Mouse (Mus musculus) layer of hippocampus, postnatal 14 days (tissue): ENCODE results near the gene Tubgcp6. TPM values are rescaled to one million over a fixed set of nuclear protein-coding genes. Genes with fewer than 3 reads are reported as not detected.

Source experiments
- DNase-seq, 2 experiments: peaks; one replicate each; pipeline ENCODE4 v3.0.0; 2021 to 2022; ENCODE audit warnings: low spot score in 2 of 2, mixed read lengths in 1 of 2
- microRNA-seq, 2 experiments: library from miRNA; unstranded; fragments of <30 nt; microRNA quantifications; one replicate each; pipeline ENCODE4 v1.2.0; 2021
- total RNA-seq, 2 experiments: library from RNA; stranded (reverse); gene quantifications; 2 replicates each; pipeline ENCODE4 v1.2.3; 2021

Gene Tubgcp6
- total RNA-seq, 2 experiments from 2014 or later = 28.1 to 28.9 TPM

DNA sequence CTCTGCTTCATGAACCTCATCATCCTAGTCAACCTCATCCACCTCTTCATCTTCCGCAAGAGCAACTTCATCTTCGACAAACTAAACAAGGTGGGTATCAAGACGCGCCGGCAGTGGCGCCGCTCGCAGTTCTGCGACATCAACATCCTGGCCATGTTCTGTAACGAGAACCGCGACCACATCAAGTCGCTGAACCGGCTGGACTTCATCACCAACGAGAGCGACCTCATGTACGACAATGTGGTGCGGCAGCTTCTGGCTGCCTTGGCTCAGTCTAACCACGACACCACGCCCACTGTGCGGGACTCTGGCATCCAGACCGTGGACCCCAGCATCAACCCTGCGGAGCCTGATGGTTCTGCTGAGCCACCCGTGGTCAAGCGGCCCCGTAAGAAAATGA lies 54.7 kb downstream of the Tubgcp6 start:
- no peak for DNase-seq

DNA sequence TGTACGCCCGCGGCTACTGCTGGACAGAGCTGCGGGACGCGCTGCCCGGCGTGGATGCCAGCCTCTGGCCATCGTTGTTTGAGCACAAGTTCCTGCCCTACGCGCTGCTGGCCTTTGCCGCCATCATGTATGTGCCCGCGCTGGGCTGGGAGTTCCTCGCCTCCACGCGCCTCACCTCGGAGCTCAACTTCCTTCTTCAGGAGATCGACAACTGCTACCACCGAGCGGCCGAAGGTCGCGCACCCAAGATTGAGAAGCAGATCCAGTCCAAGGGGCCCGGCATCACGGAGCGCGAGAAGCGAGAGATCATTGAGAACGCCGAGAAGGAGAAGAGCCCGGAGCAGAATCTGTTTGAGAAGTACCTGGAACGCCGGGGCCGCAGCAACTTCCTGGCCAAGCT lies 55.3 kb downstream of the Tubgcp6 start:
- DNase-seq = no peak

DNA sequence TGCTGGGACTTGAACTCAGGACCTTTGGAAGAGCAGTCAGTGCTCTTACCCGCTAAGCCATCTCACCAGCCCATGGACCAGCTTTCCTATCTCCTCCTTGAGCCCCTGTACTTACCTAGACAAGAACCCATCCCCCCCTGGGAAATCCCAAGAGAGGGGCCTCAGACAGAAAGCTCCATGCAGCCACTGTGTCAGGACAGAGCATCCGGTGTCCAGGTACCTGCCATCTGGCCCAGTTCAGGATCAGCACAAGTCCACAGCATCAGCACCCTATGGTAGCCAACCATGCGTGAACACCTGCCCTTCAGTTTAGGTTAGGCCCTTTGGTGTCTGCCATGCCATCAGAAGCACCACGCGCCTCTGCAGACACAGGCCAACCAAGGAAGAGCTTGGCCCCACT lies 58.0 kb downstream of the Tubgcp6 start:
- no peak for DNase-seq

DNA sequence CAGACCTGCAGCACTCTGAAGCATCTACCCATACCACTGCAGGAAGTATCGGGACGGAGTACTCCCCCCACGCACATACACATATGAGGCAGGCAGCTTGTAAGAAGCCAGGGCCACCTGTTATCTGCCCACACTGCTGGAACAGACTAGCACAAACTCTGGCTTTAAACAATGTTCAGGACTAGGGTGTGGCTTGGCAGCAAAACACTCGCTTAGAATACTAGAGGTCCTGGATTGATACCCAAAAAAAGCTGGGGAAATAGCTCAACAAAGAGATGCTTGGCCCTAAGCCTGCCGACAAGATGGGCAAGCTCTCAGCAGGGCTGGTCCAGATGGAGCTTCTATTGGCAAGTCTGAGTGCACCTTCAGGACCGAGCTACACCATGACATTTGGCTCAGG lies 59.4 kb downstream of the Tubgcp6 start:
- peak in 1 of 2 experiments; percentile 89 for DNase-seq

DNA sequence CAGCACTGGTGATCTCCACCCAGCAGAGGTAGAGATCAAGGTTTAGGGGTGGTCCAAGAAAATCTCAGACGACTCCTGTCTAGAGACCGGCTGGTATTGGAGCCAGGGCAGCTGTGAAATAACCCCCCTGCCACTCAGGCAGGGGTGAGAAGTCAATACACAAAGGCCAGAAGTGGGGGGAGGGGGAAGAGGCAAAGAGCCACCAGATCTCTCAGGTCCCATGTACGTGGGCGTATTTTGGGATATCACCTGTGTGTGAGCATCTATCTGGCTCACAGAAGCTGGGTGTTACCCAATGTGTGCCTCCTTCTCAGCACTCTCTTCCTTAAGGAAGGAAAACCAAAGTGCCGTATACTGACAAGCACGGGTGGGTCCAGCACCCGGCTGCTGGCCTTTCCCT lies 59.9 kb downstream of the Tubgcp6 start:
- no peak for DNase-seq

GRCm38 (mm10) chr15:89062518-89062910 lies 60.4 kb downstream of the Tubgcp6 start:
- DNase-seq = peak in 1 of 2 experiments; percentile 9

DNA sequence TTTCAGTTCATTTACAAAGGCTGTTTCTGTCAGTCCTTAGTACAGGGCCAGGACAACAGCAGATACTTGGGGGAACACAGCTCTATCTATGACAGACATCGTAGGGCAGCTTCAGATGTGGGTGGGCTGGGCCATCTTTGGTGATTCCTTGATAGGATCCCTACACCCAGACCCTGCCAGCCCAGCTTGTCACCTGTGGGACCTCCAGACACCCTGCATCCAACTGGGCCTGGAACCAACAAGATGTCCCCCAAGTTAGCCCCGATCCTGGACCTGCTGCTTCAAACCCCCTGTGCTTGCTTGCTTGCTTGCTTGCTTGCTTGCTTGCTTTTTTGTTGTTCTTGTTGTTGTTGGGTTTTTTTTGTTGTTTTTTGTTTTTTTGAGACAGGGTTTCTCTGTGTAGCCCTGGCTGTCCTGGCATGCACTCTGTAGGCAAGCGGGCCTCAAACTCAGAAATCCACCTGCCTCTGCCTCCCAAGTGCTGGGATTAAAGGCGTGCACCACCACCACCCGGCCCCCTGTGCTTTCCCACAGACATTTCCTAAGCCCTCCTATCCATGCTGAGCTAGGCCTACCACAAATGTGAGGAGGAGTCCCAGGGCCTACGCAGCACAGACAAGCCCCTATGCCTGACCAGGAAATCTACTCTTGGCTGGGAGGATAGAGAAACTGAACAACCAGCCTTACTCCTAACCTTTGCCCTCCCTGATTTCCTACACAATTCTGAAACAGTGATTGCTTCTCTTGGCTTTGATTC lies 61.0 kb downstream of the Tubgcp6 start:
- DNase-seq = peak in 1 of 2 experiments; percentile 12

DNA sequence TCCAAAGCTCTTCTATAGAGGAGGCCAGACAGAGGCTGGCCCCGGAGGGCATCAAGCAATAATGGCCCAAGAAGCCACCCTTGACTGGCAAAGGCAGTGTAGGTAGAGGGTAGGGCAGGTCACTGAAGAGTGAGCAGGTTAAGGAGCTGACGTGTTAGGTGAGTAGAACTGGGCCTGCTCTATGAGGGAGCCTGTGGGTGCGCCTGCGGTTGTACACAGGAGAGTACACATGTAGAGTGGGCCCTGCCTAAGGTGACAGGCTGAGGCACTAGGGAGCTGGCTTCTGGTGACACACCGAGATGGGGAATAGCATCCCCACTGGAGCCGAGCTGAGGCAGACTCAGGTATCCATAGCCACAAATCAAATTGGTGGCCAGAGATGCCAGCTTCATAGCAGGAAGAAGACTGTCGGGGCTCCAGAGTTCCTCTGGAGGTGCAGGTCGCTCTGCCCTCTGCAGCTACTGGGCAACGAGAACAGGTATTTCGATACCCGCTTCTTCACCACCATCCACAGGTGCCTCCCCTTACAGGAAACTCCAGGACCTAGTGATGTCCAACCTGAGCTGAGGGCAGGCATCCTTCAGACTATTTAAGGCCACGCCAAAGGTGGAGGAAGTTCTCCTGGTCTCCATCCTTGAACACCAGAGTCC lies 62.0 kb downstream of the Tubgcp6 start:
- DNase-seq = peak in 1 of 2 experiments; percentile 17

DNA sequence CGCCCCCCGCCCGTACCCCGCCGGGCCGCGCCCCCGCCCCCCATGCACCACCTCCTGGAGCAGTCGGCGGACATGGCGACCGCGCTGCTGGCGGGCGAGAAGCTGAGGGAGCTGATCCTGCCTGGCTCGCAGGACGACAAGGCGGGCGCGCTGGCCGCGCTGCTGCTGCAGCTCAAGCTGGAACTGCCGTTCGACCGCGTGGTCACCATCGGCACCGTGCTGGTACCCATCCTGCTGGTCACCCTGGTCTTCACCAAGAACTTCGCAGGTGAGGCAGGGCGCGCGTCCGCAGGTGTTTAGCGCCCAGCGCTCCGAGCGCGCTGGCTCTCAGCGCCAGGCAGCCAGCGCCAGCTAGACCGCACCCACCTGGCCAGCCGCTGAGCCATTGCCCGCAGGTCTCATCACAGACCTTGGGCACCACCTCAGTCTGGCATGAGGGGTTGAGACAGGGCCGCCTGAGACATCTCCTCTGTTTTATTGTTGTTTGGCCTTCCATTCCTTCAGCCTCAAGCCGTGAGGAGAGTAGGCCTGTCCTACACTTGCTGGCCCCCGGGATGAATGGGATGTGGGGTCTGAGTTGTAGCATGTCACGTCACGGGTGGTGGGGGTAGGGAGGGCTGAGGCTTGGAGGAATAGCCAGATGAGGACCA lies 62.8 kb downstream of the Tubgcp6 start:
- peak in 1 of 2 experiments; percentile 28 for DNase-seq

DNA sequence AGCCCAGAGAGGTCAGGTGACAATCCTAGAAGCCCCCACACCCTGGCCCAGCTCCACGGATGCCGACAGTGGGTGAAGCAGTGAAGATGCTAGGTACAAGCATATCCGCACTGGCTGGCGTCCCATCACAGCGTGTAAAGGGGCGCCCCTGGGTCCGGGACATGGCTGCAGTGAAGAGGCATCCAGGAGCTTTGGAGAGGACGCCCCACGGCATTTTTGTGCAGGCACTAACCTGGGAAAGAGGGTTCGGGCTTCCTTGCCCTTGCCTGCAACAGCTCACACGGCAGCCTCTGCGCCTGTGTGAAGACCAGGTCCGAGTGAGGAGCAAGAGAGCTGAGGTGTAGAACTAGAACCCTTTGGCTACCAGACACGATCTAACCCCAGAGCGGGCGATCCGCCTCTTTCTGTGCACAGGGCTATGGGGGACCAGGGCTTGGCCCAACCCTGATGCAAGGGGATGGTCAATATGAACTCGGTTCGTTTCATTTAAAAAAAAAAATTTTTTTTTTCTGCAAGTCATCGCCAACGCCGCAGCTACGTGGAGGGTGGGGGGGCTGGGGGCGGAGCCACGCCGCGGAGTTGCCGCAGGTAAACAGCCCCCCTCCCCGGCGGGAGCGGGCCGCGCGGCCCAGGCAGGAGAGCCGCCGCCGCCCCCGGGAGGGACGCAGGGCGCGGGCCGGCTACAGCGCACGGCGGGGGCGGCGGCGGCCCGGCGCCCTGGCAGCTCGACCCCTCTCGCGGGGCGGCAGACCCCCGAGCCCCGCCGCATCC lies 63.6 kb downstream of the Tubgcp6 start, which contains the start of gene Panx2:
Gene Panx2 (plus strand): TSS at position 574 of the 771 bp plus-strand sequence.
- peak in 1 of 2 experiments; percentile 26 for DNase-seq

DNA sequence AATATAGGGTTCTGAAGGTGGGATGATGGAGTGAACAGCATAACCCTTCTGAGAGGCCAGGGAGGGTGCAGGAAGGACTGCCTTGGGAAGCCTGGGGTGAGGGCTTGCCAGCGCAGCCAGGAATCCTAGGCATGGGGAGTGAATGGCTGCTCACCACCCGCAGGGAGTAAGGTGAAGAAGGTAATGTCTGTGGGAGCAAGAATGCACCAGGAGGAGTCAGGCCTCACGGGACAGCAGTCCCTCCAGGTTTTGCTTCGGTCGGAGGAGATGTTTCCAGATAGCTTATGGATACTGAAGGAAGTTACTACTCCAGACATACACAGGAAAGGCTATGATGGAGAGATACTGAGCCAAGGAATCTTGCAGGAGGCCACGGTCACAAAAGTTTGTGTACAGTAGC lies 64.2 kb downstream of the Tubgcp6 start:
- no peak for DNase-seq

DNA sequence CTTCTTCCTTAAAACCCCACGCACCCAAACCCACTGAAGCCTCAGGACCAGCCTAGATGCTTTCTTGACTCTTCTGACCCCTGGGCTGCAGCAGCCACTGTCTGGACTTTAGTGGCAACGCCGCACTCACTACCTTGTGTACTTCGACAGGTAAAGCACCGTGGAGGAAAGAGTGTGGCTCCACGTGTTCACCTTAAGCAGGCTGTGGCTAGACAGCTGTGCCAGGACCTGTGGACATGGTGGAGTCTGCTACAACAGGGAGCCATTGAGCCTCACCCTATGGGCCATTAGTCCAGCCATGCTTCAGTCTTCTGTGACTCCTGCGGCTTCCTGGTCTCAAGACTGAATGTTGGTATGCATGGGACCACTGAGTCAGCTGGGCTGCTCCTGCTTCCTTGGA lies 68.2 kb downstream of the Tubgcp6 start:
- DNase-seq = no peak

Small RNAs within 50 kb of the gene (microRNA-seq; reads per million reads assigned to microRNA genes)
- gene Mir7118 = 0 to 2.0 reads per million in 2 experiments

Other genes starting within 250 kb of the Tubgcp6 start
- 1 to 10 TPM; 2.0 to 2.9 TPM for gene Ttll8, start 168.7 kb downstream of the Tubgcp6 start, total RNA-seq
- gene Mlc1, start 144.1 kb downstream of the Tubgcp6 start, total RNA-seq = 100 to 1,000 TPM; 132 to 137 TPM
- gene Mov10l1, start 140.2 kb downstream of the Tubgcp6 start, total RNA-seq = not detected
- gene Panx2, start 63.4 kb downstream of the Tubgcp6 start, total RNA-seq = 100 to 1,000 TPM; 131 to 143 TPM
- gene Trabd, start 48.0 kb downstream of the Tubgcp6 start, total RNA-seq = 10 to 100 TPM; 20.7 to 21.3 TPM
- 10 to 100 TPM; 20.8 to 20.9 TPM for gene Selenoo, start 34.0 kb downstream of the Tubgcp6 start, total RNA-seq
- gene Hdac10, start 5.6 kb upstream of the Tubgcp6 start, total RNA-seq = 10 to 100 TPM; 14.6 to 14.9 TPM
- 1 to 10 TPM; 3.5 to 5.4 TPM for gene Mapk12, start 17.6 kb upstream of the Tubgcp6 start, total RNA-seq
- 10 to 100 TPM; 23.2 to 24.9 TPM for gene Mapk11, start 26.5 kb upstream of the Tubgcp6 start, total RNA-seq
- 10 to 100 TPM; 60.1 to 74.0 TPM for gene Plxnb2, start 57.7 kb upstream of the Tubgcp6 start, total RNA-seq
- gene Dennd6b, start 73.4 kb upstream of the Tubgcp6 start, total RNA-seq = 10 to 100 TPM; 29.9 to 35.5 TPM
- 100 to 1,000 TPM; 157 to 167 TPM for gene Ppp6r2, start 88.4 kb upstream of the Tubgcp6 start, total RNA-seq
- gene Sbf1, start 192.2 kb upstream of the Tubgcp6 start, total RNA-seq = 100 to 1,000 TPM; 248 to 274 TPM
- not detected for gene Adm2, start 199.6 kb upstream of the Tubgcp6 start, total RNA-seq
- gene Miox, start 211.3 kb upstream of the Tubgcp6 start, total RNA-seq = not detected
- gene Lmf2, start 232.5 kb upstream of the Tubgcp6 start, total RNA-seq = 10 to 100 TPM; 22.8 to 24.2 TPM
- 10 to 100 TPM; 75.5 to 79.0 TPM for gene Ncaph2, start 232.6 kb upstream of the Tubgcp6 start, total RNA-seq